Mouse (Mus musculus) CH12.LX (cell line): ENCODE data around the gene Rasip1. TPM values are rescaled to one million over a fixed set of nuclear protein-coding genes. Genes with fewer than 3 reads are reported as not detected.

Experiments used
- DNase-seq: peaks from one replicate; pipeline ENCODE4 v3.0.0-alpha.2; 2013; ENCODE audit errors: extremely low read depth
- H3K27ac ChIP-seq: 2 replicates; pipeline ENCODE4 v1.5.1; 2012; ENCODE audit warnings: low read depth, mild to moderate bottlenecking, control low read depth, moderate library complexity; ENCODE audit not compliant: insufficient read depth
- H3K27me3 ChIP-seq: replicated peaks from 2 replicates; pipeline ENCODE3; 2012; ENCODE audit warnings: inconsistent platforms
- H3K36me3 ChIP-seq, 2 experiments: replicated peaks in 1 of 2; 2 replicates each; pipeline versions ENCODE3 to v1.6.1; 2012; ENCODE audit warnings: inconsistent platforms in 1 of 2, low read length in 1 of 2, mild to moderate bottlenecking in 1 of 2, mixed read lengths in 1 of 2, moderate library complexity in 1 of 2; ENCODE audit not compliant: control insufficient read depth in 1 of 2, insufficient read depth in 1 of 2
- H3K4me1 ChIP-seq, 2 experiments: 2 replicates each; pipeline ENCODE4 v1.6.1; 2012; ENCODE audit warnings: inconsistent platforms in 1 of 2, moderate library complexity in 1 of 2; ENCODE audit not compliant: insufficient read depth in 2 of 2, control insufficient read depth in 1 of 2
- H3K4me2 ChIP-seq: 2 replicates; pipeline ENCODE4 v1.6.1; 2012; ENCODE audit warnings: low read depth, mild to moderate bottlenecking, control low read depth; ENCODE audit not compliant: poor library complexity, insufficient read depth, severe bottlenecking
- H3K4me3 ChIP-seq, 3 experiments: fragments of 150-350 bp in 1 of 3; sonication (generic) in 1 of 3; replicated peaks in 1 of 3; 2 replicates each; pipeline versions ENCODE3 to v1.5.1; 2011 to 2012; ENCODE audit warnings: low read depth in 2 of 3, low read length in 2 of 3, mild to moderate bottlenecking in 2 of 3, moderate library complexity in 2 of 3, control low read depth in 1 of 3, improper control_type of control experiment in 1 of 3, inconsistent platforms in 1 of 3, mixed read lengths in 1 of 3; ENCODE audit not compliant: poor library complexity in 1 of 3
- H3K79me2 ChIP-seq: replicated peaks from 2 replicates; pipeline ENCODE4 v1.6.1; 2012; ENCODE audit warnings: mild to moderate bottlenecking, moderate library complexity; ENCODE audit not compliant: control insufficient read depth, poor library complexity, insufficient read depth, severe bottlenecking; ENCODE audit errors: extremely low read depth
- H3K9ac ChIP-seq: 2 replicates; pipeline ENCODE4 v1.6.1; 2012; ENCODE audit warnings: low read depth, mild to moderate bottlenecking, control low read depth, moderate library complexity; ENCODE audit not compliant: insufficient read depth
- H3K9me3 ChIP-seq: replicated peaks from 2 replicates; pipeline ENCODE3; 2012; ENCODE audit warnings: low read length, inconsistent platforms, mixed read lengths
- BHLHE40 ChIP-seq: IDR thresholded peaks from 2 replicates; pipeline ENCODE4 v1.6.1; 2011; ENCODE audit warnings: mild to moderate bottlenecking, low read depth, low read length, improper control_type of control experiment
- CHD1 ChIP-seq: IDR thresholded peaks from 2 replicates; pipeline ENCODE4 v1.6.1; 2012; ENCODE audit warnings: low read depth, low read length, improper control_type of control experiment, inconsistent platforms
- CHD2 ChIP-seq: IDR thresholded peaks from 2 replicates; pipeline ENCODE4 v1.6.1; 2011; ENCODE audit warnings: low read length, improper control_type of control experiment
- CTCF ChIP-seq, 2 experiments: IDR thresholded peaks in 1 of 2; conservative IDR thresholded peaks in 1 of 2; 2 replicates each; pipeline ENCODE4 v1.5.1; 2011 to 2012; ENCODE audit warnings: low read depth in 2 of 2, low read length in 2 of 2, improper control_type of control experiment in 1 of 2, inconsistent platforms in 1 of 2, mild to moderate bottlenecking in 1 of 2, moderate library complexity in 1 of 2
- E2F4 ChIP-seq: IDR thresholded peaks from 2 replicates; pipeline ENCODE4 v1.6.1; 2011; ENCODE audit warnings: low read depth, low read length, improper control_type of control experiment; ENCODE audit not compliant: insufficient replicate concordance
- ELF1 ChIP-seq: IDR thresholded peaks from 2 replicates; pipeline ENCODE4 v1.6.1; 2014; ENCODE audit warnings: low read depth, mild to moderate bottlenecking, inconsistent platforms, low read length, improper control_type of control experiment
- EP300 ChIP-seq: IDR thresholded peaks from 2 replicates; pipeline ENCODE4 v1.6.1; 2011; ENCODE audit warnings: low read length, improper control_type of control experiment
- ETS1 ChIP-seq: conservative IDR thresholded peaks from 2 replicates; pipeline ENCODE4 v1.6.1; 2012; ENCODE audit warnings: low read depth, mild to moderate bottlenecking, inconsistent platforms, low read length, improper control_type of control experiment, moderate library complexity
- GABPA ChIP-seq: IDR thresholded peaks from 2 replicates; pipeline ENCODE4 v1.6.1; 2012; ENCODE audit warnings: low read depth, low read length, improper control_type of control experiment, inconsistent platforms; ENCODE audit not compliant: insufficient replicate concordance
- HCFC1 ChIP-seq: IDR thresholded peaks from 2 replicates; pipeline ENCODE4 v1.6.1; 2012; ENCODE audit warnings: low read depth, mild to moderate bottlenecking, inconsistent platforms, low read length, improper control_type of control experiment
- IRF4 ChIP-seq: IDR thresholded peaks from 2 replicates; pipeline ENCODE4 v1.6.1; 2014; ENCODE audit warnings: low read depth, mild to moderate bottlenecking, inconsistent platforms, low read length, improper control_type of control experiment
- JUN ChIP-seq: IDR thresholded peaks from 2 replicates; pipeline ENCODE4 v1.6.1; 2011; ENCODE audit warnings: low read depth, mild to moderate bottlenecking, low read length, improper control_type of control experiment, moderate library complexity; ENCODE audit not compliant: insufficient read depth
- JUND ChIP-seq: conservative IDR thresholded peaks from 2 replicates; pipeline ENCODE4 v1.6.1; 2011; ENCODE audit warnings: low read depth, low read length, improper control_type of control experiment
- KAT2A ChIP-seq: IDR thresholded peaks from 2 replicates; pipeline ENCODE4 v1.6.1; 2012; ENCODE audit warnings: low read length, improper control_type of control experiment, inconsistent platforms; ENCODE audit not compliant: insufficient replicate concordance
- MAFK ChIP-seq: IDR thresholded peaks from 2 replicates; pipeline ENCODE4 v1.6.1; 2011; ENCODE audit warnings: low read length, improper control_type of control experiment; ENCODE audit not compliant: insufficient replicate concordance
- MAX ChIP-seq: IDR thresholded peaks from 2 replicates; pipeline ENCODE4 v1.6.1; 2011; ENCODE audit warnings: low read length, improper control_type of control experiment
- MAZ ChIP-seq: IDR thresholded peaks from 2 replicates; pipeline ENCODE4 v1.6.1; 2012; ENCODE audit warnings: low read depth, mild to moderate bottlenecking, inconsistent platforms, low read length, improper control_type of control experiment, moderate library complexity
- MXI1 ChIP-seq: IDR thresholded peaks from 2 replicates; pipeline ENCODE4 v1.6.1; 2011; ENCODE audit warnings: mild to moderate bottlenecking, low read depth, low read length, improper control_type of control experiment
- NELFE ChIP-seq: IDR thresholded peaks from 2 replicates; pipeline ENCODE4 v1.6.1; 2011; ENCODE audit warnings: low read depth, low read length, improper control_type of control experiment
- NRF1 ChIP-seq: IDR thresholded peaks from 2 replicates; pipeline ENCODE4 v1.6.1; 2014; ENCODE audit warnings: low read depth, mild to moderate bottlenecking, inconsistent platforms, low read length, improper control_type of control experiment, moderate library complexity
- POLR2A ChIP-seq: IDR thresholded peaks from 2 replicates; pipeline ENCODE4 v1.6.1; 2011; ENCODE audit warnings: low read depth, mild to moderate bottlenecking, improper control_type of control experiment, low read length
- POLR2AphosphoS2 ChIP-seq: IDR thresholded peaks from 2 replicates; pipeline ENCODE4 v1.6.1; 2011; ENCODE audit warnings: low read depth, low read length, improper control_type of control experiment
- SIN3A ChIP-seq: IDR thresholded peaks from 2 replicates; pipeline ENCODE4 v1.6.1; 2012; ENCODE audit warnings: low read length, improper control_type of control experiment, inconsistent platforms
- TBP ChIP-seq: conservative IDR thresholded peaks from 2 replicates; pipeline ENCODE4 v1.6.1; 2011; ENCODE audit warnings: low read depth, low read length, improper control_type of control experiment
- TCF12 ChIP-seq: IDR thresholded peaks from 2 replicates; pipeline ENCODE4 v1.6.1; 2014; ENCODE audit warnings: low read depth, mild to moderate bottlenecking, inconsistent platforms, low read length, improper control_type of control experiment
- USF2 ChIP-seq: conservative IDR thresholded peaks from 2 replicates; pipeline ENCODE4 v1.6.1; 2011; ENCODE audit warnings: low read depth, low read length, improper control_type of control experiment
- ZC3H11A ChIP-seq: IDR thresholded peaks from 2 replicates; pipeline ENCODE4 v1.6.1; 2012; ENCODE audit warnings: low read depth, mild to moderate bottlenecking, inconsistent platforms, low read length, improper control_type of control experiment
- ZKSCAN1 ChIP-seq: IDR thresholded peaks from 2 replicates; pipeline ENCODE4 v1.6.1; 2012; ENCODE audit warnings: low read depth, inconsistent platforms, low read length, improper control_type of control experiment, borderline replicate concordance
- ZMIZ1 ChIP-seq: IDR thresholded peaks from 2 replicates; pipeline ENCODE4 v1.6.1; 2012; ENCODE audit warnings: low read depth, mild to moderate bottlenecking, inconsistent platforms, low read length, improper control_type of control experiment
- ZNF384 ChIP-seq: IDR thresholded peaks from 2 replicates; pipeline ENCODE4 v1.6.1; 2012; ENCODE audit warnings: low read depth, low read length, improper control_type of control experiment, inconsistent platforms
- dilution Hi-C: fragments of 300-500 bp; cut with MboI; formaldehyde crosslinking; loops from 2 replicates; pipeline ENCODE4 v1.14.3; 2020; ENCODE audit warnings: low sequenced_read_pairs; ENCODE audit not compliant: extremely low pct_unique_long_range_greater_than_20kb, extremely low pct_ligation_motif_present
- in situ Hi-C: fragments of 300-500 bp; cut with MboI; formaldehyde crosslinking; loops from 3 replicates; pipeline ENCODE4 v1.14.3; 2019; ENCODE audit warnings: low sequenced_read_pairs, low pct_ligation_motif_present, low pct_unique_long_range_greater_than_20kb, mixed read lengths
- polyA plus RNA-seq: library from polyadenylated mRNA; unstranded; fragments of >175 nt; gene quantifications from 2 replicates; pipeline ENCODE4 v1.2.1, GENCODE M21; 2012; ENCODE audit warnings: low read depth; ENCODE audit not compliant: insufficient read length
- total RNA-seq, 2 experiments: library from RNA; depleted of rRNA; stranded (reverse); fragments of 300-350 nt in 1 of 2; fragments of >200 nt in 1 of 2; gene quantifications; 2 replicates each; pipeline ENCODE4 v1.2.3; 2012 to 2014

Rasip1 gene
- total and polyA plus RNA-seq, 3 experiments: 0.46 to 2.9 (median 0.77) TPM

DNA sequence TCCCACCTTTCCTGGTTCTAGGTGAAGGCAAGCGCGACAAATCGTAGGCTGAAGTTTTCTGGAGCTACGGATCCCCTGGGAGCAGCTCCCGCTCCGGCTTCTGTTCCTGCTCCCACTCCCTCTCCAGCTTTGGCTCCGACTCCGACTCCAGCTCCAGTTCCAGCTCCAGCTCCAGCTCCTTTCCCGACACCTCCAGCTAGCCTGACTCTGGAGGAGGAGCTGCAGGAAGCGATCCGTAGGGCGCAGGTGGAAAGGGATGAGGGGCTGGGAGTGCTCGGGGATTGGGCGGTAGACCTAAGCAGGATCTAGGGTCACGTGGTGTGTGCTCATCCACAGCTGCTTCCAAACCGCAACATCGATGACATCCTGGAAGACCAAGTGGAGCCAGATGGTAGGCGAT, 16.9 kb downstream of the Rasip1 start:
- no peak for DNase-seq
- Histone ChIP-seq H3K4me3 (no peak overlapping the region), H3K9ac (no peak overlapping the region), H3K27ac (no peak overlapping the region)
- no peak for TF ChIP-seq ELF1
- TF ChIP-seq E2F4: no peak
- no peak for TF ChIP-seq MAX
- no peak for TF ChIP-seq HCFC1
- no peak for TF ChIP-seq GABPA
- TF ChIP-seq JUND: no peak
- no peak for TF ChIP-seq NRF1
- TF ChIP-seq CHD2: no peak
- TF ChIP-seq, all 38 proteins: peak for 0
- Histone ChIP-seq H3K27me3 (no peaks in the 10 kb centered on the region), H3K9me3 (no peaks in the 10 kb centered on the region), H3K36me3 (peaks cover 0 to under 1% of the 10 kb centered on the region in 2 experiments), H3K4me2 (no peak overlapping the region), H3K4me1 (peaks cover 33 to 84% of the 10 kb centered on the region in 2 experiments), H3K79me2 (no peaks in the 10 kb centered on the region)
- in situ Hi-C loops (no loop called here), dilution Hi-C loops (no loop called here)

DNA sequence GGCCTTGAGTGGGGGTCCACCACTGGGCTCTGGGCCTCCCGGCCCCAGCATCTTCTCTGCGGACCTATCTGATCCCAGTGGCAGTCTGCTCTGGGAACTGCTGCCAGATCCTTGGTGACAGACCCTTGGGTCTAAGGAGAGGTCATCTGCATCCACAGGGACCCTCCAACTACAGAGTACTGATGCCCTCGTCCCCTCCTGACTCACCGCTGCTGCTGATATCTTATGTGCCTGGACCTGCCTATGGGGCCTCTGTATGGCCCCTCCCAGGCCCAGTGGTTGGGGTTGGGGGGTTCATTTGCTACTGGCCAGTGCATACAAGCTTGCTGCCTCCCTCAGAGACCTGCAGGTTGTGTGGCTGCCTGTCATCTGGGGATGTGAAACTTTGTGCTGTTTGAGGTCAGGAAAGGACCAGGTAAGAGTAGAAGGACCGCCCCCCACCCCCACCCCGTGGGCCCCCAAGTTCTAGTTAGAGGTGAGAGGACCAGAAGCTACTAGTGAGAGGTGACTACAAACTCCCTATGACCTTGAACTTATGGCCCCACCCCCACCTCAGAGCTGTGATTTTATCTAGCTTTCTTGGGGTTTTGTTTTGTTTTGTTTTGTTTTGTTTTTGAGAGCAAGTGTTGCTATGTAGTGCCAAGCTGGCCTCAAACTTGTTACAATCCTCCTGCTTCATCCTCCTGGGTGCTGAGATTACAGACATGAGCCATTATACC, 17.7 kb downstream of the Rasip1 start:
- no peak overlapping the region for H3K4me3 ChIP-seq
- no peaks in the 10 kb centered on the region for H3K79me2 ChIP-seq
- in situ Hi-C loops (no loop called here), dilution Hi-C loops (no loop called here)
- H3K36me3 ChIP-seq: no peaks in the 10 kb centered on the region
- peaks cover 33 to 75% of the 10 kb centered on the region in 2 experiments for H3K4me1 ChIP-seq
- no peaks in the 10 kb centered on the region for H3K27me3 ChIP-seq
- peak overlapping the region; percentile 39; the same call in 1 of the 2 replicates for H3K27ac ChIP-seq
- peak overlapping the region; percentile 30; the same call in 1 of the 2 replicates for H3K9ac ChIP-seq
- no peaks in the 10 kb centered on the region for H3K9me3 ChIP-seq
- peak overlapping the region; percentile 24 for H3K4me2 ChIP-seq
- DNase-seq: peak; percentile 33
- no peak for TF ChIP-seq TCF12
- TF ChIP-seq SIN3A: no peak
- no peak for TF ChIP-seq HCFC1
- TF ChIP-seq TBP: no peak
- no peak for TF ChIP-seq NELFE
- TF ChIP-seq ELF1: no peak
- 0 out of 2 replicates have a peak, but pooled peaks have one; percentile 29 for TF ChIP-seq EP300
- TF ChIP-seq ZKSCAN1: no peak
- no peak for TF ChIP-seq GABPA
- TF ChIP-seq MXI1: 0 out of 2 replicates have a peak, but pooled peaks have one; percentile 32
- no peak for TF ChIP-seq IRF4
- TF ChIP-seq JUND: no peak
- 0 out of 2 replicates have a peak, but pooled peaks have one; percentile 56 for TF ChIP-seq MAZ
- TF ChIP-seq E2F4: no peak
- no peak for TF ChIP-seq POLR2A
- TF ChIP-seq KAT2A: no peak
- TF ChIP-seq BHLHE40: no peak
- no peak for TF ChIP-seq CHD2
- TF ChIP-seq CHD1: 0 out of 2 replicates have a peak, but pooled peaks have one; percentile 61
- peak; percentile 17; the same call in 1 of the 2 replicates for TF ChIP-seq MAX
- TF ChIP-seq ZMIZ1: 0 out of 2 replicates have a peak, but pooled peaks have one; percentile 32
- no peak for TF ChIP-seq ETS1
- TF ChIP-seq POLR2AphosphoS2: no peak
- TF ChIP-seq ZNF384: no peak
- no peak for TF ChIP-seq ZC3H11A
- no peak for TF ChIP-seq USF2
- TF ChIP-seq MAFK: no peak
- no peak for TF ChIP-seq CTCF (conservative IDR thresholded peaks at IDR 0.05 in 1 of 2, IDR thresholded peaks at IDR 0.05 in 1 of 2; ENCODE audit: low read depth in 2 of 2, low read length in 2 of 2)
- TF ChIP-seq JUN: no peak
